Mouse (Mus musculus) spleen, adult 2 months (tissue): Measurements from ENCODE around the gene Tm7sf3.

Experiments used
- CTCF ChIP-seq: fragments of 200-500 bp; IDR thresholded peaks from 2 replicates; pipeline ENCODE4 v1.5.1; 2011; ENCODE audit warnings: mild to moderate bottlenecking, inconsistent platforms; ENCODE audit not compliant: insufficient read depth, insufficient read length, insufficient replicate concordance; ENCODE audit errors: extremely low read depth
- POLR2A ChIP-seq: fragments of 200-500 bp; IDR thresholded peaks from 2 replicates; pipeline ENCODE4 v1.6.1; 2011; ENCODE audit warnings: low read depth, low read length, inconsistent platforms

DNA sequence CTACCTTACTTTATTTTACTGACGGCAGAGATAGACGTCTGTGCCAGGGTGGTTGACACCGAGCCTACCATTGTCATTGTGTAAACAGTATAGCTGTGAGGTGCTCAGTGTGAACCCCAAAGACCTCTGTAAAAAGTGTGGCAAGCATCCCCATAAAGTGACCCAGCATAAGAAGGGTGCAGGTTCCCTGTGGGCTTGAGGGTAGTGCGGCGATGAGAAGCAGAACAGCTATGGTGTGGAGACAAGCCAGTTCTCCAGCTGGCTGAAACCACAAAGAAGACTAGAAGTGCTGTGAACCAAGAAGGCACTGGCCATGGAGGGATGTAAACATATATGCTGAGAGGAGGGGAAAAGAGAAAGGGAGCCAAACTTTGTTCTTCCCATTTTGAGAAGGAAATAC is 19.0 kb upstream of the Tm7sf3 start:
- TF ChIP-seq CTCF (no peak), POLR2A (no peak)
